Mouse (Mus musculus) megakaryocyte, embryonic 14.5 days (primary cell): ENCODE measurements at regions not wholly inside any gene's neighbourhood (a gene's known extent, or its start where the extent isn't known, plus 50 kb on each side); places are given as distances from the start of the nearest gene placed in this dataset.

Experiments used
- FLI1 ChIP-seq: IDR thresholded peaks from 2 replicates; pipeline ENCODE4 v1.6.1; 2012; ENCODE audit warnings: low read length, inconsistent platforms, mixed read lengths
- GATA1 ChIP-seq: IDR thresholded peaks from 3 replicates; pipeline ENCODE4 v1.6.1; 2012; ENCODE audit warnings: mixed read lengths, low read length, inconsistent platforms, borderline replicate concordance

DNA sequence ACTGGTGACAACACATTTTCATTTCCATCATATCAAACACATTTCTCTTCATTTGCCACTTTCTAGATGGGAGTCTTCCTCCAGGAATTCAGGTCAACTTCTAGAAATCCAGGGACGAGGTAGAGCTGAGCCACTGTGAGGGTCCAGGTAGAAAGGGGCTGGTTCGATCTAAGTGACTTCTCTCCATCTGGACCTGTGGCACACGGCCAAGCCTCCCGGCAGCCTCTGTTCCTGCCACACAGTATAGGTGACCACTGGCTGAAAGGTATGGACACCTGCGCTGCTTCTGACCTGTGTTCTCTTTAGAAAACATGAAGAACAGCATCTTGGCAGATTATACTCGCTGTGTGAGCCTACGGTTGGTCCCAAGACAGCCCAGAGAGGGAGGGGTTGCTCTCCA is 179.7 kb upstream of the Zfp618 start:
- TF ChIP-seq GATA1 = no peak
- no peak for TF ChIP-seq FLI1
